Mouse (Mus musculus): ENCODE data around the gene Mcm6. TPM values are rescaled to one million over a fixed set of nuclear protein-coding genes. Genes with fewer than 3 reads are reported as not detected.

Gene Mcm6
- polyA plus RNA-seq, 1 experiment from 2014 or later, result 138 TPM

- H3K9ac ChIP-seq (ENCODE audit: low read length), result no peak overlapping the region
- no peak overlapping the region for H3K4me2 ChIP-seq (ENCODE audit: low read length)
- H3K27ac ChIP-seq (replicated peaks in 1 of 2; ENCODE audit: control insufficient read depth in 1 of 2, insufficient read depth in 1 of 2, low read depth in 2 of 2, low read length in 2 of 2), result no peak overlapping the region
- H3K9me3 ChIP-seq (ENCODE audit: control insufficient read depth, low read length), result no peaks in the 10 kb centered on the region
- WGBS, result 78% methylated on average over 5 of the region's 5 CpGs
- H3K4me1 ChIP-seq (ENCODE audit: control insufficient read depth in 2 of 2, insufficient read depth in 2 of 2, low read length in 2 of 2), result no peaks in the 10 kb centered on the region
- no peaks in the 10 kb centered on the region for H3K27me3 ChIP-seq (ENCODE audit: control insufficient read depth, insufficient read depth, low read length)
- H3K36me3 ChIP-seq (ENCODE audit: control insufficient read depth, insufficient read depth, low read length), result no peaks in the 10 kb centered on the region
- ATAC-seq (ENCODE audit: insufficient number of reproducible peaks, insufficient read depth, low FRiP score, low read depth), result no peak
- no peak overlapping the region for H3K4me3 ChIP-seq (ENCODE audit: control insufficient read depth in 1 of 2, insufficient read depth in 1 of 2, low read depth in 1 of 2, low read length in 2 of 2)
Measured at GRCm38 (mm10) chr1:128295717-128296528, 63.5 kb downstream of the Mcm6 start.

- Histone ChIP-seq H3K27ac (replicated peaks in 1 of 2; ENCODE audit: control insufficient read depth in 1 of 2, insufficient read depth in 1 of 2, low read depth in 2 of 2, low read length in 2 of 2) (no peak overlapping the region), H3K4me2 (ENCODE audit: low read length) (no peak overlapping the region), H3K36me3 (ENCODE audit: control insufficient read depth, insufficient read depth, low read length) (no peaks in the 10 kb centered on the region), H3K9ac (ENCODE audit: low read length) (no peak overlapping the region), H3K4me1 (ENCODE audit: control insufficient read depth in 2 of 2, insufficient read depth in 2 of 2, low read length in 2 of 2) (no peaks in the 10 kb centered on the region), H3K9me3 (ENCODE audit: control insufficient read depth, low read length) (no peaks in the 10 kb centered on the region), H3K27me3 (ENCODE audit: control insufficient read depth, insufficient read depth, low read length) (no peaks in the 10 kb centered on the region), H3K4me3 (ENCODE audit: control insufficient read depth in 1 of 2, insufficient read depth in 1 of 2, low read depth in 1 of 2, low read length in 2 of 2) (no peak overlapping the region)
- 61% methylated on average over 8 of the region's 8 CpGs for WGBS
- no peak for ATAC-seq (ENCODE audit: insufficient number of reproducible peaks, insufficient read depth, low FRiP score, low read depth)
Measured at GRCm38 (mm10) chr1:128295296-128295695, 64.2 kb downstream of the Mcm6 start.

- 83% methylated on average over 12 of the region's 12 CpGs for WGBS
Measured at GRCm38 (mm10) chr1:128293524-128293923, 65.9 kb downstream of the Mcm6 start.

GRCm38 (mm10) chr1:128290295-128290694 lies 69.2 kb downstream of the Mcm6 start:
- H3K27me3 ChIP-seq (ENCODE audit: control insufficient read depth, insufficient read depth, low read length), result no peaks in the 10 kb centered on the region
- no peak overlapping the region for H3K9ac ChIP-seq (ENCODE audit: low read length)
- H3K27ac ChIP-seq (replicated peaks in 1 of 2; ENCODE audit: control insufficient read depth in 1 of 2, insufficient read depth in 1 of 2, low read depth in 2 of 2, low read length in 2 of 2), result no peak overlapping the region
- no peaks in the 10 kb centered on the region for H3K4me1 ChIP-seq (ENCODE audit: control insufficient read depth in 2 of 2, insufficient read depth in 2 of 2, low read length in 2 of 2)
- H3K9me3 ChIP-seq (ENCODE audit: control insufficient read depth, low read length), result no peaks in the 10 kb centered on the region
- 90% methylated on average over 5 of the region's 5 CpGs for WGBS
- no peak overlapping the region for H3K4me2 ChIP-seq (ENCODE audit: low read length)
- no peak overlapping the region for H3K4me3 ChIP-seq (ENCODE audit: control insufficient read depth in 1 of 2, insufficient read depth in 1 of 2, low read depth in 1 of 2, low read length in 2 of 2)
- no peaks in the 10 kb centered on the region for H3K36me3 ChIP-seq (ENCODE audit: control insufficient read depth, insufficient read depth, low read length)
- ATAC-seq (ENCODE audit: insufficient number of reproducible peaks, insufficient read depth, low FRiP score, low read depth), result no peak

More at GRCm38 (mm10) chr1:128293524-128293923, 65.9 kb downstream of the Mcm6 start:
- no peaks in the 10 kb centered on the region for H3K27me3 ChIP-seq (ENCODE audit: control insufficient read depth, insufficient read depth, low read length)
- no peak overlapping the region for H3K4me3 ChIP-seq (ENCODE audit: control insufficient read depth in 1 of 2, insufficient read depth in 1 of 2, low read depth in 1 of 2, low read length in 2 of 2)
- H3K27ac ChIP-seq (replicated peaks in 1 of 2; ENCODE audit: control insufficient read depth in 1 of 2, insufficient read depth in 1 of 2, low read depth in 2 of 2, low read length in 2 of 2), result no peak overlapping the region
- no peaks in the 10 kb centered on the region for H3K4me1 ChIP-seq (ENCODE audit: control insufficient read depth in 2 of 2, insufficient read depth in 2 of 2, low read length in 2 of 2)
- no peak overlapping the region for H3K4me2 ChIP-seq (ENCODE audit: low read length)
- no peak overlapping the region for H3K9ac ChIP-seq (ENCODE audit: low read length)
- ATAC-seq (ENCODE audit: insufficient number of reproducible peaks, insufficient read depth, low FRiP score, low read depth), result no peak
- H3K9me3 ChIP-seq (ENCODE audit: control insufficient read depth, low read length), result no peaks in the 10 kb centered on the region
- no peaks in the 10 kb centered on the region for H3K36me3 ChIP-seq (ENCODE audit: control insufficient read depth, insufficient read depth, low read length)

- H3K36me3 ChIP-seq (ENCODE audit: control insufficient read depth, insufficient read depth, low read length), result peaks cover 13% of the 10 kb centered on the region
- WGBS, result 76% methylated on average over 9 of the region's 9 CpGs
- H3K9me3 ChIP-seq (ENCODE audit: control insufficient read depth, low read length), result peaks cover 4% of the 10 kb centered on the region
- no peak overlapping the region for H3K4me2 ChIP-seq (ENCODE audit: low read length)
- ATAC-seq (ENCODE audit: insufficient number of reproducible peaks, insufficient read depth, low FRiP score, low read depth), result no peak
- no peaks in the 10 kb centered on the region for H3K4me1 ChIP-seq (ENCODE audit: control insufficient read depth in 2 of 2, insufficient read depth in 2 of 2, low read length in 2 of 2)
- H3K4me3 ChIP-seq (ENCODE audit: control insufficient read depth in 1 of 2, insufficient read depth in 1 of 2, low read depth in 1 of 2, low read length in 2 of 2), result no peak overlapping the region
- H3K9ac ChIP-seq (ENCODE audit: low read length), result no peak overlapping the region
- no peaks in the 10 kb centered on the region for H3K27me3 ChIP-seq (ENCODE audit: control insufficient read depth, insufficient read depth, low read length)
- H3K27ac ChIP-seq (replicated peaks in 1 of 2; ENCODE audit: control insufficient read depth in 1 of 2, insufficient read depth in 1 of 2, low read depth in 2 of 2, low read length in 2 of 2), result no peak overlapping the region
Measured at GRCm38 (mm10) chr1:128285136-128285535, 74.3 kb downstream of the Mcm6 start.

- no peak overlapping the region for H3K9ac ChIP-seq (ENCODE audit: low read length)
- no peak for ATAC-seq (ENCODE audit: insufficient number of reproducible peaks, insufficient read depth, low FRiP score, low read depth)
- 82% methylated on average over 8 of the region's 8 CpGs for WGBS
- H3K36me3 ChIP-seq (ENCODE audit: control insufficient read depth, insufficient read depth, low read length), result peaks cover 22% of the 10 kb centered on the region
- H3K4me1 ChIP-seq (ENCODE audit: control insufficient read depth in 2 of 2, insufficient read depth in 2 of 2, low read length in 2 of 2), result no peaks in the 10 kb centered on the region
- H3K9me3 ChIP-seq (ENCODE audit: control insufficient read depth, low read length), result peaks cover 4% of the 10 kb centered on the region
- H3K4me2 ChIP-seq (ENCODE audit: low read length), result no peak overlapping the region
- no peak overlapping the region for H3K27ac ChIP-seq (replicated peaks in 1 of 2; ENCODE audit: control insufficient read depth in 1 of 2, insufficient read depth in 1 of 2, low read depth in 2 of 2, low read length in 2 of 2)
- H3K4me3 ChIP-seq (ENCODE audit: control insufficient read depth in 1 of 2, insufficient read depth in 1 of 2, low read depth in 1 of 2, low read length in 2 of 2), result no peak overlapping the region
- no peaks in the 10 kb centered on the region for H3K27me3 ChIP-seq (ENCODE audit: control insufficient read depth, insufficient read depth, low read length)
Measured at GRCm38 (mm10) chr1:128284157-128284690, 75.2 kb downstream of the Mcm6 start.

- H3K4me2 ChIP-seq (ENCODE audit: low read length), result no peak overlapping the region
- no peak overlapping the region for H3K4me3 ChIP-seq (ENCODE audit: control insufficient read depth in 1 of 2, insufficient read depth in 1 of 2, low read depth in 1 of 2, low read length in 2 of 2)
- H3K36me3 ChIP-seq (ENCODE audit: control insufficient read depth, insufficient read depth, low read length), result peaks cover 35% of the 10 kb centered on the region
- H3K4me1 ChIP-seq (ENCODE audit: control insufficient read depth in 2 of 2, insufficient read depth in 2 of 2, low read length in 2 of 2), result no peaks in the 10 kb centered on the region
- no peak for ATAC-seq (ENCODE audit: insufficient number of reproducible peaks, insufficient read depth, low FRiP score, low read depth)
- WGBS, result 97% methylated on average over 3 of the region's 3 CpGs
- H3K9ac ChIP-seq (ENCODE audit: low read length), result no peak overlapping the region
- no peaks in the 10 kb centered on the region for H3K27me3 ChIP-seq (ENCODE audit: control insufficient read depth, insufficient read depth, low read length)
- H3K9me3 ChIP-seq (ENCODE audit: control insufficient read depth, low read length), result peaks cover 4% of the 10 kb centered on the region
- H3K27ac ChIP-seq (replicated peaks in 1 of 2; ENCODE audit: control insufficient read depth in 1 of 2, insufficient read depth in 1 of 2, low read depth in 2 of 2, low read length in 2 of 2), result no peak overlapping the region
Measured at GRCm38 (mm10) chr1:128282924-128283323, 76.5 kb downstream of the Mcm6 start.
